Mouse (Mus musculus): Measurements from ENCODE around the gene Anxa1.

DNA sequence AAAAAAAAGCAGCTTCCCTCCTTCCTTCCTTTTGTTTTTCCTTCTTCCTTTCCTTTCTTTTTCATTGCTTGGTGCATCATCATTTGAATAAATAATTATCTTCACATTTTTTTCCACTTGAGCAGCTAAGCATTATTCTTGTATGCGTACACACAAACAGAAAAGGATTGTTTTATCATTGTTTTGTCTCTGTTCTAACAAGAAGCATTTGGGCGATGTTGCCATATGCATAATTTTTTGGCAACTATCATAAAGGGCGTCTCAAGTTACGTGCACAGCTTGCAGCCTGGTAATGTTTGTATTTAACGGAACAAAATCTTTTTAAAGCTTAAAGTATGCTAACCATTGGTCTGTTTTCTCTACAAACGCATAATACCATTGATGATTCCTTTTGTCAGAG is 5.1 kb downstream of the Anxa1 start:
- no peak for TF ChIP-seq POLR2A (IDR thresholded peaks at IDR 0.05; ENCODE audit: control insufficient read depth, extremely low read depth, insufficient read depth, low read length, poor library complexity)
- TF ChIP-seq CTCF (IDR thresholded peaks at IDR 0.05; ENCODE audit: borderline replicate concordance, control insufficient read depth, extremely low read depth, insufficient read depth, low read length, poor library complexity), result no peak

All from thymus, adult 2 months (tissue).